Mouse (Mus musculus) kidney, adult 10 weeks (tissue): ENCODE measurements around the gene Xkrx. TPM values are rescaled to one million over a fixed set of nuclear protein-coding genes. Genes with fewer than 3 reads are reported as not detected.

ENCODE experiments used
- polyA plus RNA-seq: library from polyadenylated mRNA; stranded (reverse); fragments of 350-450 nt; fragmentation: Illumina TruSeq; extraction: RNeasy Lipid Tissue Mini Kit (QIAGEN cat#74804); gene quantifications from one replicate; pipeline ENCODE4 v1.2.3, GENCODE M21; 2014; ENCODE audit warnings: low read depth, low replicate concordance

Gene Xkrx
- 0.57 TPM for polyA plus RNA-seq

DNA sequence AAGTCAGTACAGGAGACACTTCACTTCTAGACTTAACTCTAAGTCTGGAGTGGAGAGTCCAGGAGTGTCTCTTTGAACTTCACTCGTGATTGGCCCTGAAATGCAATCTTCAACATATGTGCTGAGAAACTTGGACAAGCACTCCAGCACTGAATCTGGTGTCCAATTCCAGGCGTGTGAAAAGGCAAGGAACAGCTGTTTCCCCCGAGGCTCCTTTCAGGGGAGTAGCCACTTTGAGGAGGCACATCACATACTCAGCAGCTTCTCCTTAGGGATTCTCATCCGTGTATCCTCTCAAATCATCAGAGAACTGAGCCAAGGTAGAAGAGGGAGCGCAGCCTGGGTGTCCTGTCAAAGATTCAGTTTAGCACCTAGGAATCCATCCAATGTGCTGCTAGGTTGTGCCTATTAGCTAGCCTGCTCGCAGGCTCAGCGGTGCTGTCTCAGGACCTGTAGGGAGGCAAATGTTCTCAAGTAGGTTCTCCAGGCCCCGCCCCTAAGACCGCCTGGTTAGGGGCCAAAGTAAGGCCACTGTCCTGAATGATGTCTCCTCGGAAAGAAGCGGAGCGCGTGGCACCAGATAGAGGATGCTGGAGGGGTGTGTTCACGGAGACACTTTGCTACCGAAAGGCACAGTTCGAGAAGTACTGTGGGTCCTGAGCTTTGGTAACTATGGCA is at the start of gene Xkrx:
TSS of gene Xkrx (minus strand) at position 34 of the 678 bp plus-strand sequence.

DNA sequence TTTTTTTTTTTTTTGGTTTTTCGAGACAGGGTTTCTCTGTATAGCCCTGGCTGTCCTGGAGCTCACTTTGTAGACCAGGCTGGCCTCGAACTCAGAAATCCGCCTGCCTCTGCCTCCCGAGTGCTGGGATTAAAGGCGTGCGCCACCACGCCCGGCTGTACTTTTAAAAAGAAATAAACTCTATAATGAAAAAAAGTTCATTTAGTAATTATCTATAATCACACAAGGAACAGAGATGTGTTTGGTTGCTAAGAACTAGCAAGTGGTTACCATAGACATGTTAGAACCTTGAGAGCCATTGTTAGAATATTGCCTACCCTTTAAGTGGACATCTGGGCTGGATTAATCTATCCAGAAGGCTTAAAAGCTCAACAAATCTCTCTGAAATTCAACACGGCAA is 25.3 kb upstream of the Xkrx start, which contains the start of gene Arl13a:
TSS of gene Arl13a (plus strand) at position 301 of the 400 bp plus-strand sequence.

Other genes with a start within 250 kb of the Xkrx start
- gene Sytl4, start 180.3 kb downstream of the Xkrx start, polyA plus RNA-seq, result 10.2 TPM
- gene Cstf2, start 102.9 kb downstream of the Xkrx start, polyA plus RNA-seq, result 43.6 TPM
- not detected for gene Arl13a, start 25.4 kb upstream of the Xkrx start, polyA plus RNA-seq
- gene Nox1, start 59.9 kb upstream of the Xkrx start, polyA plus RNA-seq, result not detected
- gene Trmt2b, start 114.9 kb upstream of the Xkrx start, polyA plus RNA-seq, result 58.5 TPM
- 29.2 TPM for gene Tmem35a, start 133.1 kb upstream of the Xkrx start, polyA plus RNA-seq
- 0.69 TPM for gene Cenpi, start 146.0 kb upstream of the Xkrx start, polyA plus RNA-seq
- gene Drp2, start 242.5 kb upstream of the Xkrx start, polyA plus RNA-seq, result not detected